Mouse (Mus musculus) common myeloid progenitor, adult 5-6 weeks (primary cell): ENCODE results near the gene Bid. TPM values are rescaled to one million over a fixed set of nuclear protein-coding genes. Genes with fewer than 3 reads are reported as not detected.
A peak's percentile ranks its signal among the peaks of the same experiment; 100 is the strongest.
"Not testable (repeated sequence)": the region's sequence is repeated elsewhere in the genome, so short reads cannot be mapped to it uniquely, and the experiment has no call there.

Experiments used
- ATAC-seq: replicated peaks from 2 replicates; pipeline ENCODE4 v1.8.0; 2016; ENCODE audit warnings: low read depth, mild to moderate bottlenecking, moderate TSS enrichment, inconsistent platforms; ENCODE audit not compliant: poor library complexity, severe bottlenecking
- total RNA-seq: library from RNA; stranded (forward); fragments of 200-1000, 187-1606 nt; gene quantifications from 2 replicates; pipeline ENCODE4 v1.2.3, GENCODE M21; 2017

Gene Bid
- total RNA-seq, 1 experiment from 2014 or later, result 29.7 TPM

DNA sequence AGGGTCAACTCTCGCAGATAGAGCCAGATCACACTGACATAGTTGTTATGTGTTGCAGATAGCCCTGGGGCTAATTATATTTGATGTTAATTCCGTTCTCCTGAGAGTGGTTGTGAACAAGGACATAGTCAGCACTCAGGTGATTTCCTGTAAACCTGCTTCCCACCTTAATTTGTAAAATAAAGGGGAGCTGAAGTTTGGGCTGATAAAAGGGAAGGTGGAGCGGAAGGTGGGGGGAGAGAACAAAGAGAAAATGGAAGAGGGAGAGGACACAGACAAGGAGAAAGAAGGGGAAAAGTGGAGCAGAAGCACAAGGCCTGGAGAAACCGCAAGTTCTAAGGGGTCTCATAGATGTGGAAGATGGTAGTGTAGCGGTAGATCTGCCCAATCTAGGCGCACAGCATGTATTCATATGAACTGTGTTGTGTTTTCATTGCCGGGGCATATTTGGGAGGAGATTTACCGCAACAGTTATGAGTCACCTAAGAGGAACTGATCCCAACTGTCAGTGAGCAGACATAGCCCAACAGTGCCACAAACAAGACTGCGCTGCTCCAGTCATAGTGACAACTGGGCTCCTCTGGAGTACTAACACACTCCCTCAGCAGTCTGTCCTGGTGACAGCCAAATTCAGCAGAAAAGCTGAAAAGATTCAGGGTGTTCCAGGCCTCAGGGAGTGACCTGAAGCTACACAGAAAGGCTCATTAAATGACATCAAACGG is 8.6 kb downstream of the Bid start:
- peak; percentile 54 for ATAC-seq

DNA sequence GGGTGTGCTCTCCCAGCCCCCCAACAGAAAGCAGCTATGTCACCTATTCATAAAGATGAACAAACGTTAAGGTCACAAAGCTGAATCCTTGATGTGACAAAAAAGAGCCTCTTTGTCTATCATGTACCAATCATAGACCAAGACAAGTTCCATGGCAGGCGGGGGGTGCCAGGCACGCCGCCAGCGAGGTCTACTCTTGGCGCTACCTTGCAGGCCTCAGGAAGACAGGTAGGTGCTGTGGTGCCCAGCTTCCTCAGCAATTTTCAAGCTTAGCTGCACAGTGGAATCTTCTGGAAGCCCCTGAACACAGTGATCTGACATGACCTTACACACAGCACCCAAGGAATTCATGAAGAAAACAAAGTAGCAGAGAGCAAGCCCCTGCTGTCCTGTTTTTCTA is 10.1 kb downstream of the Bid start:
- no peak for ATAC-seq

DNA sequence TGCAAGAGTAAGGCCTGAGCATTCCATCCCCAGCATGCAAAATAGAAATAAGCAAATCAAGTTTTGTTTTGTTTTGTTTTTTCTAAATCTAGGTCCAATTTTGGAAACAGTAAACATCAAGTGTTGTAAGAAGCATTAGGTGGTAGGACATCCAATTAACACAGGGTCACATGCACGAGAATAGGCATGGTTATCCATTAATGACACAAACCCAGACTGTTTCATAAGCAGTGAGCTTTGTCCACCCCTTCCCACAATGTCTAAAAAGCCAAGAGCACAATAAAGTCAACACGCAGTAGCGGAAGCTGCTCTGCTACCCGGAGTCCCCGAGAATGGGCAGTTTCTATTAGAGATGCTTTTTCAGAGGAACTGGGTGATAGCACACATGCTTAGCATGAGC is 11.5 kb downstream of the Bid start:
- ATAC-seq, result no peak

DNA sequence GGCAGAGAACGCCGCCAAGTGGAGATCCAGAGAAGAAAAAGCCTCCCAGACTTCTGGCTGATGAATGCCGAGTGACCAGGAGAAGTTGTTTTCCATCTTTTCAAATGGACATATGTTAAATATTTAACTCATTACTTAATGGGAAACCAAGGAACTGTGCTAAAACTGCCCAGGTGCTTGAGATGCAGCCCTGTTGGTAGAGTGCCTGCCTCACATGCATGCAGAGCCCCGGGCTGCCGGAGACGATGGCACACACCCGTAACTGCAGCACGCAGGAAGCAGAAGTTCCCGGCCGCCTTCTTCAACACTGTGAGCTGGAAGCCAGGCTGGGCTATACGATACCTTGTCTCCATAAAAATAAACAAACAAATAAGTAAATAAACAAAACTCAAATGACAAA is 12.7 kb downstream of the Bid start:
- ATAC-seq, result no peak

DNA sequence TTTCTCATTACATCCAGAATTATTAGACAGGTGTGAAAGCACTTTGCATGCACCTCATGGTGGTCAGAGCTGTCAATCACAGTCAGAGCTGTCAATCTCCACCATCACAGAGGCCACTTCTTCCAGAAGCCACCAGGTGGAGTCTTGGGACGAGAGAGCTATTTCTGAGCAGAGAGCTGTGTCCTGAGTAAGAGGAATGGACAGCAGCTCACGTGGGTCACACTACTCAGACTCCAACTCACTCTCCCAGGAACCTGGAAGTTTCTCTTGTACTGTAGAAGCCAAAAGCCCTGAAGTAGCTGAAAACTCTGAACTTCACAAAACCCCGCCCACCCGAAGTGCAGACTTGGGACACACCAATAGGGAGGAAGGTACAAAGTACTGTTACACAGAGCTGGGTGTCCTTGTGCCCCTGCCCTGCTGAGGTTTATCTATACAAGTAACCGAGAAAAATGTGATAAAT is 13.2 kb downstream of the Bid start:
- no peak for ATAC-seq

DNA sequence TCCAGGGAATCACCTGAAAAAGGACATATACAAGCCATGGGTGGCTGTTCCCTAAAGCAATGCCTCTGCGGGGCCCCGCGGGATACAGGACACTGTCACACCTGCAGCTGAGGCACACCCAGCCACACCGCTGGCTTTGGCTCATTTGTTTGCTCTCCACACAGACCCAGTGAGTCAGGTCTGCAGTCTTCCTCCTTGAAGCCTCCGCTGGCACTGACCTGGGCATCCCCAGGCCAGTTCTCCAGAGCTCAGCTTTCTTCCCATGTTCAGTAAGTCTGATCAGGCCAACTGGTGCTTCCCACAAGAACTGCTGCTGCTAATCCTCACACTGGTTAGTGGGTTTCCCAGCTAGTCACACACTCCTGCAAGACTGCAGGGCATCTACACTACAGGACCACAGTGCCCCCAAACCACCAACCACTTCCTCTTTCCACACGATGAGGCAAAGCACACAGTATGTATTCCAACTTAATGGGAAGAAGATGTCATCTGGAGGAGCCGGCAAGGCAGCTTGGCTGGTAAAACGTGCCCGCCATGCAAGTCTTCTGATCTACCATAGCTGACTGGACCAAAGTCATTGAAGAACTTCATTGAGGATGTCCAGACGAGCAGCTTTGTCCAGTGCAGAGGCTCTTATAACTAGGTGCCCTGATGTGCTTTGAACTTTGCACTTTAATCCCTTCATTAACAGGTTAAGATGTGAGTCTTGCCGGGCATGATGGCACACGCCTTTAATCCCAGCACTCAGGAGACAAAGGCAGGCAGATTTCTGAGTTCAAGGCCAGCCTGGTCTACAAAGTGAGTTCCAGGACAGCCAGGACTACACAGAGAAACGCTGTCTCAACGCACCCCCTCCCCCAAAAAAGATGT is 14.6 kb downstream of the Bid start:
- ATAC-seq, result peak; percentile 94

DNA sequence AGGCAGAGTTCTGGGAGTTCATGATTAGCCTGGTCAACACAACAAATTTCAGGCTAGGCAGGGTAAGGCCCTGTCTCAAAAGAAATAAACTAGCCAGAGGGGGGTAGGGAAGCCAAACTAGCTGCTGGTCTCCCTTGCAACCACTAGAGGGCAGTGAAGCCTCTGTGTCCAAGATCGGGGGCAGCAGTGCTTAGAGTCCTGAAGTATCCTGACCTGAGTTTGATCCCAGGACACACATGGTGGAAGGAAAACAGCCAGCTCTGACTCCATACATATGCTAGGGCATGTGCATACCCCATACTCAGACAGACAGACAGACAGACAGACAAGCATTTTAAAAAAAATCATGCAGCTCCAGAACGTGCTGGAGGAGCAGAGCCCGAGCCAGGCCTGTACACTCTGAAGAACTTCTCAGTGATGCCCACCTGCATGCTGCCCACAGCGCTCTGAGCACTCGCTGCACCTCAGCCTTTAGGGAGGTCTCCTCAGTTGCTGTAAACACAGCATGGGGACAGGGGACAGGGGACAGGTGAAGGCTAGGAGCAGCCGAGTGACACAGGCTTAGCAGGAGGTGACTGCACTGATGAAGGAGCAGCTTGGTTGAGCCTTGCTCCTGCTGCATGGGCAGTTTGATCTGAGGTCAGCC is 18.3 kb downstream of the Bid start:
- ATAC-seq, result peak; percentile 52; the same call in 1 of the 2 replicates

DNA sequence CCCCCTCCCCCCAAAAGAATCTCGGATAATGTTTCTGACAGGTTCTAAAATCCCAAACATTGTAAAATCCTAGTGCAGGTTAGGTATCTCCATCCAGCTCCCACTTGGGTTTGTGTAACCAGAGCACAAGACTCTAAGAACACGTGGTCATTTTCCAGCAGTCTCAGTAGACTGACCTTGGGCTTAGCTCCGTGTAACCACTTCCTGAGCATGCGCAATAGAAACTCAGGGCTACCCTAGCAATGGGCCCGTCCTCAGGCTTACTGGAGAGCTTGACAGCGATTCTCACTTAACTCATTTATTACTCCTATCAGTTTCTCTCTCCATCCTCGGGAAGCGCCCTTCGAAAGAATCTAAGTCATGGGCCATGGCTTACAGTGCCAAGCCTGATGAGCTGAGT is 22.1 kb downstream of the Bid start:
- no peak for ATAC-seq

DNA sequence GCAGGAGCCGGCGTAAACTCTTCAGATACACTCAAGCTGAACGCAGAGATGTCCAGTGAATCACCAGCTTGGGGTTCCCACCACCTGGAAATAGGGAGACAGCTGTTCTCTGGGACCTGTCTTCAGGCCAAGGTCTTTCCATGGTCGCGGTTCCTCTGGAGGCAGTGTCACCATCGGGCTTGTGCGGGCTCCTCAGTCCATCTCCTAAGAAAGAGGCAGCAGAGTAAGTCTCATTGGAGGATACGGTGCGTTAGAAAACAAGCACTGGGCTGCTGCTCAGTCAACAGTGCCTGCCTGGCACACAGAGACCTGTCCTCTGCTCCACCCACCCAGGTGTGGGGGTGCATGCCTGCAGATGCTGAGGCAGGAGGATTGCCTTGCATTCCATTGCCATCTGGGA is 22.6 kb downstream of the Bid start:
- ATAC-seq, result no peak

DNA sequence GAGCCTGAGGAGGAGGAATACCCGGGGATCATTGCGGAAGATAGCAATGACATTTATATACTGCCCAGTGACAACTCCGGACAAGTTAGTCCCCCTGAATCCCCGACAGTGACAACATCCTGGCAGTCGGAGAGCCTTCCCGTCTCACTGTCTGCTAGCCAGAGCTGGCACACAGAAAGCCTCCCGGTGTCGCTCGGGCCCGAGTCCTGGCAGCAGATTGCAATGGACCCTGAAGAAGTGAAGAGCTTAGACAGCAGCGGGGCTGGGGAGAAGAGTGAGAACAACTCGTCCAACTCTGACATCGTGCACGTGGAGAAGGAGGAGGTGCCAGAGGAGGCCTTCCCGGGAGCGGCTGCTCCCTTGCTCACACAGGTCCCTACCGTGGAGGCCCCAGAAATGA is 30.0 kb downstream of the Bid start:
- no peak for ATAC-seq

DNA sequence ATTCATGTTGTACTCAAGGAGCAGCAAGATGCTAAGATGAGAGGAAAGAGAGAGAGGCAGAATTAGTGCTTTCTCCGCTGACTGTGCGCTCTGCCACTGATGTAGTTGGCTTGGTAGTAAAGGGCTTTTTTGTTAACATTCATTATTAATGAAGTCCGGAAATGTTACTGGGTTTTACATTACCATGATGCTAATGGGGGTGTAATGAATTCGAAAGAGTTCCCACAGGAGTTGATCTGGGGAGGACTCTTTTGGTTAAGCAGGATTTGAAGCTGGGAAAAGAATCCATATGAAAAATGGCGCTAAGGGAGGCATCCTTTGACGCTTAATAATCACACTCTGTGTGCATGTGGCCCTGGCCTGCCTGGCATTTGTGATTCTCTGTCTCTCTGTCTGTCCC is 32.2 kb downstream of the Bid start:
- no peak for ATAC-seq

DNA sequence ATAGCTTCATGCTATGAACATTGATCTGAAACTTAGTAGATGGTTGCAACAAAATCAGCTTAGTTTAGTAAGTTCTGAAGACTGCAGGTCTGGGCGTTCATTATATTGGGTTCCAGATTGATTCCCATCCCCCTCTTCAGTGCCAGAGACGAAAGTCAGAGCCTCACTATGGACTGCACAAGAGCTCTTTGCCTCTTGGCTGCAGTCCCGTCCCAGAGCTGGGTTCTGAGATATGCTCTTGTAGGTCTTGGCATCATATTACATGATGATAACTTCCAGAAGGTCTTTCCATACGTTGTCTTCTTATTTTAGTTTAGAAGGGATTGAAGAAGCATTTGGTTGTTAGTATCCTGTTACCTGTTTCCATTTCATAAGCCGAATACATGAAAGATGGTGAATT is 37.6 kb downstream of the Bid start:
- ATAC-seq, result no peak

DNA sequence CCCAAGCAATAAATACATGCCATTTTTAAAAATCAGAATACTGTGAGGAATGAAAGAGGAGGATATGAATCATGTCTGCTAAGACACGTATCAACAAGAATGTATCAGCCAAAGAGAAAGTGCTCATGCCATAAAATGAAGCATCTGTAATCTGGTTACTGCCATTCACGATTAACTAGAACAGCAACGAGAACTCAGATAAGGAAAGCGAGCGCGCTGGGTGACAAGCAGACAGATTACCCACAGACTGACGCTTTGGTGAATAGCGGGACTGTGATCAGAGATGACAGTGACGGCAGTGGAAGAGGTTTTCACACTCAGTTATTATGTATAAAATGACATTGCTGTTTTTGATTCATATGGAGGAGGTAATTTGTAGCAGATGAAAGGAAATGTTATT is 42.8 kb downstream of the Bid start:
- peak; percentile 82 for ATAC-seq

DNA sequence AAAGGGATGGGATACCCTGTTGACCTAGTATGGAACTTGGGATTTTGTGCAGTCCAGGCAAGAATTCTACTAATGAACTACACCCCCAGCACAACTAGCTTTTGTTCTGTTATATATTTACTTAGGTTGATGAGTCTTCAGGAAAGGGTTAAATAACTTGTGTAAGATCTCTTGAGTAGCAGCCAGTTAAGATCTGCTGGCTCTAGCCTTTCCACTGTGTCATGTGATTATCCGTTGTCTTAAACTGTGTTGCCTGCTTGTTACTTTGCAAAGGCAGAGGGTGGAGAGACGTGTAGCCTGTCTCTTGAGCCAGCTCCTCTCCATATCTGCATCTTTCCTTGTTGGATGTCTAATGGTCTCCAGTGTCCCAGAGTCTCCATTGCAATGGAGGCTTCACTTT is 45.4 kb downstream of the Bid start:
- no peak for ATAC-seq

DNA sequence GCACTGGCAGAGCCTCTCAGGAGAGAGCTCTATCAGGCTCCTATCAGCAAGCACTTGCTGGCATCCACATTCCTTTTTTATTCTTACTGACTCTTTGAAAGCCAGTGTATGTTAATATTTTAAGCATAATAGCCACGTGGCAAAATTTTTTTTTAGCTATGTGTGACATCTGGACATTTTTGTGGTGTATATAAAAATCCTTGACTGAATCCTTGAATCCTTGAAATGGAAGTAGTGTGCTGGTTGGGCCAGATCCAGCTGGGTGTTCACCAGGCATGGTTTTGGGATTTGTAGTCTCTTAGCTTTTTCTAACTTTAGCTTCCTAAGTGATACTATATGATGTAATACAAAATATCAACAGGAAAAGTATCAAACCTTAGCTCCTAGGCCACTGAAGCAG is 47.8 kb downstream of the Bid start:
- no peak for ATAC-seq

DNA sequence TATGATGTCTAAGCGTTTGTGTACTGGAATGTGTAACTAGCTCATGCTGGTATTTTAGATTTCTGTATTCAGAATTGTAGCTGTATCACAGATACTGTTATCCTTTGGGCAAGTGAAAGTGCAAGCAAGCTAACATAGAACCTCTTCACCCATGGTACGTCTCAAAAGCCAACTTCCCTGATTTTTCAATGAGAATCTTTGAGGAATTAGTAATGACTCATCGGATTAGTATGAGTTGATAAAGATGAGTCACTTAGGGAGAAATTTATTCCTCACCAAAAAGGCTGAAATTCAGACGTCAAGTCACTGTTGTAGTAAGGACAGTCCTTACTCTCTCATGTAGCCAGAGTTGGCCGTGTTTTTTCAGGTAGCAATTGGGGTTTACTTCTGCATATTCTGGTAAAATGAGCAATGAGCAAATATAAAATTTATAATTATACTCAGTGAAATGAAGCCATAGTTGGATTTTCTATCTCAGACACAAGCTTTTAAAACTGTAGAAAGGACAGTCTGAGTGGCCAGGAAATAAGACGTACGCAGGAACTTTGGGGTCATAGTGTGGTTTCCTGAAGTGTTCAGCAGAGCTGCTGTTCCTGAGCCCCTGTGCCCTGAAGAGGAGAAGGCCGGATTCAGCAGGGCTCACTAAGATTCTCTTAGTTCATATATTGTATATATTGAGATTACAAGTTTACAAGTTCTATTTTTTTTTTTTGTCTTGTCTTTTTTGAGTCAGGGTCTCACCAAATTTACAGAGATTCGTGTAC is 50.4 kb downstream of the Bid start:
- peak; percentile 92 for ATAC-seq

DNA sequence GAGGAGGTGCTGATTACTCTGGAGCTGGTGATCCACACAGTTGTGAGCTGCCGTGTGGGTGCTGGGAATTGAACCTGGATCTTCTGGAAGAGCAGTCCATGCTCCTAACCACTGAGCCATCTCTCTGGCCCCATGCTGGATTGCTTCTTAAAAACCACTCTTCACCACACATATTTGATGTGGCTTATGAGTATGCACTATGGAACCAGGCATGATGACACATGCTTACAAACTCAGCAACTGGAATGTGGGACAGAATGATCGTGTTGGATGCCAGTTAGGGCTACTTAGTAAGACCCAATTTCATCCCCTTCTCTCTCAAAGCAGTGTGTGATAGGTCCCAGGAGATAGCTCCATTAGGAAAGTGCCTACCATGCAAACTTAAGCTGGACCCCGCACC is 56.6 kb downstream of the Bid start:
- ATAC-seq, result no peak

DNA sequence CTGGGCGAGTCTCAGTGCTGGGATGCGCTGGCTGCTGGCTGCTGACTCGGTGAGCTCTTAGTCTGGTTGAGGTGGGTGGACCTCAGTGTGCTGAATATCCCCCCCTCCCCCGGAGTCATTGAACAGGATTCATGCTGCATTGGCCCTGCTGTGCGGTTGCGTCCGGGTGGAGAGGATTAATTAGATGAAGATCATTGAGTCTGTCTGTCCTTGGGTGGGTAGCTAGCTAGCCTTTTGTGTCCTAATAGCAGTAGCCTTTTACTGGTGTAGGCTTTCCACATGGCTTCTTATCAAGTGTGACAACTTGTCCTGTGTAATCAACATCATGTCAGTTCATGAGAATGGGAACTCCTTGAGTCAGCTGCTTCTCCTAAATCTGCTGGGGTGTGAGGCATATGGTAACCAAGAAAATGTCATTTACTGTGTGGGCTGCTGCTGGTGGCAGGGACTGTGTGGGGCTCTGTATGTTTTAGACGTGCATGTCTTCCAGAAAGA is 58.4 kb downstream of the Bid start:
- ATAC-seq, result no peak

DNA sequence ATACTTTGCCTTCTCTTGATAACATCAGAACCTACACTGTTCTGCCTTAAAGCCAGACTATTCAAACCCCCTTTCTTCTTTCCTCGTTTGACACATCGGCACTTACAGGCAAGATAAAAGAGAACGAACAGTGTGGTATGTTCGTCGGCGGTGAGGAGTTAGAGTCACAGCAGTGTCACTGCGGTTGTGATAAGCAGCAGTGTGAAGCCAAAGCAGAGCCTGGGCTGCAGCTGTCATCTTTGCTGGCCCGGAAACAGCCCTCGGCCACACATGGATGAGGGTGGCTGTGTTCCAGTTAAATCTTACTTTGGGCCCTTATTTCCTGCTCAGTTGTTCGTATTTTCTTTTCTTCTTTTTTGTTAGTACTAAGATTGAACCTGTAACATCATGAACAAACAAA is 62.2 kb downstream of the Bid start:
- ATAC-seq, result peak; percentile 69

DNA sequence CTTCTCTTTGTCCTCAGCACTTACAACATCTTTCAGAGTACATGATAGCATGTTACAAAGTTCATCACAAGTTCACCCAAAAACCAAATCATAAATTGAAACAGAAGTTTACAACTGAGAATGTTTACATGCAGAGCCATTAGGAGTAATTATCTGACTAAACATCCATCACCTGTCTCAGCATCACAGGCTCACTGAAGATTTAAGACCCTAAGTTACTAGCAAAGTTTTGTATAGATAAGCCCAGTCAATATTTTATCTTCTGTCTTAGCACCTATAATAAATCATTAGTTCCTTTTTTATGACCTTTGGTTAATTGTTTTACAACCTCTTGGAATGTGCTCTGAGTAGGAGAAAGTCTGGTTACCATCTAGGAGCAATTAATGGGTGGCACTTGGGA is 65.9 kb downstream of the Bid start:
- not testable (repeated sequence) for ATAC-seq
